Mouse (Mus musculus) limb, embryonic 11.5 days (tissue): Measurements from ENCODE around the gene Rfxank. TPM values are rescaled to one million over a fixed set of nuclear protein-coding genes. Genes with fewer than 3 reads are reported as not detected.

Experiments
- ATAC-seq: fragments of 200-750 bp; cut with Nextera tagmentation; 2 replicates; pipeline ENCODE4 v1.8.0; 2017; ENCODE audit warnings: low read depth; ENCODE audit not compliant: insufficient number of reproducible peaks, low FRiP score, low TSS enrichment
- DNase-seq: peaks from one replicate; pipeline ENCODE4 v3.0.0-alpha.2; 2015; ENCODE audit warnings: low spot score
- H3K27ac ChIP-seq: fragments of 300-500 bp; sonication (generic); replicated peaks from 2 replicates; pipeline ENCODE4 v1.5.1; 2014; ENCODE audit warnings: low read depth, mild to moderate bottlenecking, low read length
- H3K27me3 ChIP-seq: fragments of 300-500 bp; sonication (generic); 2 replicates; pipeline ENCODE4 v1.6.1; 2014; ENCODE audit warnings: mild to moderate bottlenecking, low read length, mixed read lengths; ENCODE audit not compliant: control insufficient read depth, insufficient read depth
- H3K36me3 ChIP-seq: fragments of 300-500 bp; sonication (generic); 2 replicates; pipeline ENCODE4 v1.6.1; 2014; ENCODE audit warnings: mild to moderate bottlenecking, low read length, moderate library complexity, mixed read lengths; ENCODE audit not compliant: control insufficient read depth, insufficient read depth
- H3K4me1 ChIP-seq: fragments of 300-500 bp; sonication (generic); 2 replicates; pipeline ENCODE4 v1.6.1; 2014; ENCODE audit warnings: low read length, mixed read lengths; ENCODE audit not compliant: control insufficient read depth, insufficient read depth
- H3K4me2 ChIP-seq: fragments of 300-500 bp; sonication (generic); 2 replicates; pipeline ENCODE4 v1.6.1; 2014; ENCODE audit warnings: low read depth, mild to moderate bottlenecking, moderate library complexity; ENCODE audit not compliant: severe bottlenecking
- H3K4me3 ChIP-seq: fragments of 300-500 bp; sonication (generic); 2 replicates; pipeline ENCODE4 v1.5.1; 2014; ENCODE audit warnings: low read depth, low read length
- H3K9ac ChIP-seq: fragments of 300-500 bp; sonication (generic); 2 replicates; pipeline ENCODE4 v1.6.1; 2014; ENCODE audit warnings: mild to moderate bottlenecking, low read length
- H3K9me3 ChIP-seq: fragments of 300-500 bp; sonication (generic); 2 replicates; pipeline ENCODE4 v1.6.1; 2016; ENCODE audit warnings: low read length; ENCODE audit not compliant: control insufficient read depth
- WGBS: fragments of 180-500 bp; shearing (Covaris S2); extraction: QIAGEN DNeasy Blood & Tissue Kit; methylation state at CpG from one replicate; pipeline ENCODE4 v1.1.7; 2014; 5-methylcytosine and 5-hydroxymethylcytosine counted together
- polyA plus RNA-seq: library from polyadenylated mRNA; unstranded; fragments of >200 nt; fragmentation: Nextera tagmentation; extraction: Ambion mirVana; gene quantifications from 2 replicates; pipeline ENCODE4 v1.2.1, GENCODE M21; 2014

The Rfxank gene
- 20.0 and 21.3 TPM in 2 replicates for polyA plus RNA-seq

DNA sequence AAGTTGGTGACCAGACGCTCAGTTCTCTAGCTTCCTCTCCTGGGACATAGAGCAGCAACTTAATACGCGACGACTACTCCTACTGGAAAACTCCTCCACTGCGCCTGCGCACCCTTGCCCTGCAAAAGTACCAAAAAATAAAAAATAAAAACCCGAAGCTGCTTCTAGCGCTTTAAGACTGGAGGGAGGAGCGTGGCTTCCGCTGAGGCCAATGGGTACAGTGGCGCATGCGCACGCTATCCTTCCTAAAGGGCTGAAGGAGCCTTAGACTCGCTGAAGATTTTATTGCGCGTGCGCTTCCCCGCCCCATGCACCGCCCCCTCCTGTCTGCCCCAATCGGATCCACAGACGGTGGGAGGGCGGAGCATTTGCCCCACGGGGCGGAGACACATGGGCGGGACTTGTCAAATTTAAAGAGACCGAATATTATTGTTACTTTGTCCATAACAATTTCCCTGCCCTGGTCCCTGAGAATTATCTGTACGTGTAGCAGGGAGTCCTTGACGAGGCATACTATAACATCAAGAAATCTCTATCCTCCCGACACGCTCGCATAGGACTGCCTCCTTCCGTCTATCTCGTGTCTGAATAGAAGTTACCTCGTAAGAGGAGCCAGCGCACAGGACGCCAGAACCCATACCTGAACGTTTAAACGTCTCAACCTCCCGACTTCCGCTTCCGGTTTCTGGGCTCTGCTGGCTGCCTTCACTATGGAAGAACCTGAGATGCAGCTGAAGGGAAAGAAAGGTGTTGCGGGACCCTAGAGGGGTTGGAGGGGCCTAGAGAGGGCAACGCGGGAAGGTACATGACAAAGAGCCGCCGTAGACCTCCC, at the start of gene Rfxank, which contains the start of the genes Borcs8 and Mef2b:
Gene Rfxank, minus strand, starts transcription at position 129 of the 832 bp plus-strand sequence.
Gene Borcs8, plus strand, starts transcription at position 474 of the 832 bp plus-strand sequence.
Gene Mef2b, plus strand, starts transcription at position 686 of the 832 bp plus-strand sequence.
- Histone ChIP-seq H3K27me3 (no peaks in the 10 kb centered on the region), H3K4me1 (peaks cover 13% of the 10 kb centered on the region), H3K4me3 (peak within 1 kb of the TSS; percentile 75), H3K4me2 (peak within 1 kb of the TSS; percentile 79), H3K9ac (peak within 1 kb of the TSS; percentile 82), H3K9me3 (no peaks in the 10 kb centered on the region), H3K27ac (peak within 1 kb of the TSS; percentile 71; the same call in 1 of the 2 replicates), H3K36me3 (peaks cover 5% of the 10 kb centered on the region)
- WGBS, result under 1% methylated on average over 46 of the region's 46 CpGs
- DNase-seq (peak; percentile 99), ATAC-seq (peak; percentile 95)

DNA sequence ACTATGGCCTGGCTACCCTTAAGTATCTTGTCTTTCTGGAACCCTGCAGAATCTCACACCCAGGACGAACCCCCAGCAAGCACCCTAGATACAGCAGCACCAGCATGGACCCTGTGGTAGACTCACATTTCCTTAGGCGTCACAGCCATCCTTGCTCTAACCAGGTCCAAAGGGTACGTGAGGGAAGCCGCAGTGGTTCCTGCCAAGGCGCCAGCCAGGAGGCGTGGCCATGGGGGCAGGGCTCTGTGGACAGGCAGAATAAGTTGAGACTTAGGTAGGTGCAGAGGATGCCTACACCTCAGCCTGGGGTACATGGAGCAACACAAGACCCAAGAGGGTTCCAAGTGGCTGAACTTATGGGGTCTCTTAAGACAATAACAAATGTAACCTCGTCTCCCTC, 49.8 kb upstream of the Rfxank start:
- peaks cover 4% of the 10 kb centered on the region for H3K4me1 ChIP-seq
- no peaks in the 10 kb centered on the region for H3K36me3 ChIP-seq
- no peak for DNase-seq
- no peak overlapping the region for H3K4me3 ChIP-seq
- no peak for ATAC-seq
- no peak overlapping the region for H3K9ac ChIP-seq
- H3K27me3 ChIP-seq, result no peaks in the 10 kb centered on the region
- H3K27ac ChIP-seq, result no peak overlapping the region
- no peaks in the 10 kb centered on the region for H3K9me3 ChIP-seq
- no peak overlapping the region for H3K4me2 ChIP-seq
- WGBS, result 66% methylated on average over 7 of the region's 7 CpGs

DNA sequence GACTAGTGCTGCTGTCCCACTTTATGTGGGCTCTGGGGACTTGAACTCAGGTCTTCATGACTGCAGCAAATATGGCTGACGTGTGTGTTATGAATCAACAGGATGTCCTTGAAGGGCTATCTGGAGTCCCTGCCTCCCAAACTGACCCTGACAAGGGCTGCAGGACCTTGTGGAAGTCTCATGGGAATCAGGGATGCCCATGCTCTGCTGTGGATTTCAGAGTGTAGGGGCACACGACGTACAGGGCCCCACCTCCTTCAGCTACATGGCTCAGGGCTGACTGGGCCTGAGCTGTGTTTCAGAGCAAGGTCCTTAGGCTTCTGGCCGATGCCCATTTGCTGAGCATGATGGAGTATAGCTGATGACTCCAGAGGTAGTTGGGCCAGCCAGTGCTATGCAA, 44.2 kb upstream of the Rfxank start:
- Histone ChIP-seq H3K36me3 (peaks cover 12% of the 10 kb centered on the region), H3K4me1 (peaks cover 3% of the 10 kb centered on the region; the same call in 1 of the 2 replicates), H3K9ac (no peak overlapping the region), H3K4me2 (no peak overlapping the region), H3K9me3 (no peaks in the 10 kb centered on the region), H3K27me3 (no peaks in the 10 kb centered on the region), H3K27ac (no peak overlapping the region), H3K4me3 (no peak overlapping the region)
- no peak for ATAC-seq
- 86% methylated on average over 4 of the region's 4 CpGs for WGBS
- DNase-seq, result no peak

DNA sequence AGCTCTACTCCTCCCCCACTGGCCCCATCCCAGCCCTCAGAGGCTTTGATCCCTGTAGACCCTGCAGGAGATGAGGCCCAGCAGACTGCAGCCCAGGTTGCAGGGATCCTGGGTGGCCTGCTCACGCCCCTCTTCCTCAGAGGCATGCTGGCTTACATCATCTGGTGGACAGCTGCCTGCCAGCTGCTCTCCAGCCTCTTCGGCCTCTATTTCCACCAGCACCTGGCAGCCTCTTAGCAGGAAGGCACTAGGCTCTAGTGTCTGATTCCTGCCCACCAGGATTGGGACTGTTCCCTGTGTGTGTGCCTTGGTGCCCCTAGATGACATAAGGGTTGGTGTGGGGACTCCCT, 42.9 kb upstream of the Rfxank start:
- peaks cover 12% of the 10 kb centered on the region for H3K36me3 ChIP-seq
- ATAC-seq, result peak; percentile 41; the same call in 1 of the 2 replicates

DNA sequence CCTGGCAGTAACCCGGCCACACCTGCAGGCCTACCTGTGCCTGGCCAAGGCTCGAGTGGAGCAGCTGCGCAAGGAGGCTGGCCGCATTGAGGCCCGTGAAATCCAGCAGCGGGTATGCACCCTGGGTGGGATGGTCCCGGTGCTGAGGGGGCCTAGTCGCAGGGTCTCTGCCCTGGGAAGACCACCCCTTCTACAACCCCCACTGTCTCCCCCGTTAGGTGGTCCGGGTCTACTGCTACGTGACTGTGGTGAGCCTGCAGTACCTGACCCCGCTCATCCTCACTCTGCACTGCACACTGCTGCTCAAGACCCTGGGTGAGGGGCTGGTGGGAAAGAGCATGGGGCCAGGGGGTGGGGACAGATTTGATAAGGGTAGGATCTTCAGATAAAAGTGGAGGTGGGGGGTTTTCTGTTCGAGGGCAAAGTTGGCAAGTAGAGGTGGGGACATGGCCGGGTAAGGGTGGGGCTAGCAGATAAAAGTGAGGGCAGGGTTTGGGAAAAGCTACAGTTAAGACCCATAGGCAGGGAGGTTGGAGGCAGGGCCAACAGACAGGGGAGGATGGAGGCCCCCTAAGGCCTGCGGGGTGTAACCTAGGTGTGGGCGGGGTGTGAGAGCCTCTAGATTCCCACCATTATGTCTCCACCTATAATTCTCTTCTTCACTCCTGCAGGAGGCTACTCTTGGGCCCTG, 42.4 kb upstream of the Rfxank start:
- DNase-seq, result no peak

More for the DNA sequence above, 42.9 kb upstream of the Rfxank start:
- Histone ChIP-seq H3K4me3 (no peak overlapping the region), H3K27me3 (no peaks in the 10 kb centered on the region), H3K9ac (no peak overlapping the region), H3K27ac (no peak overlapping the region), H3K9me3 (no peaks in the 10 kb centered on the region), H3K4me1 (peaks cover 3% of the 10 kb centered on the region; the same call in 1 of the 2 replicates), H3K4me2 (no peak overlapping the region)
- 24% methylated on average over 2 of the region's 2 CpGs for WGBS
- peak; percentile 37 for DNase-seq

DNA sequence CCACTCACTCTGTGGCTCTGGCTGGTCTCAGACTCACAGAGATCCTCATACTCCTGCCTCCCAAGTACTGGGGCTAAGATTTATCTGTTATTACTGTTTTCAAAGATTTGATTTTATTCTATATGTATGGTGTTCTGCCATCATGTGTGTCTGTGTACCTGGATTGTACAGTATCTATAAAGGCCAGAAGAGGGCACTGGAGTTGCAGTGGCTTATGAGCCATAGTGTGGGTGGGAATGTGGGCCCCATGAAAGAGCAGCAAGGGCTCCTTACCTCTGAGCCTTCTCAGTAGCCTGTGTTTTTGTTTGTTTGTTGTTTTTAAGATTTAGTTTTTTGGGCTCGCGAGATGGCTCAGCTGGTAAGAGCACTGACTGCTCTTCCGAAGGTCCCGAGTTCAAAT, 40.1 kb upstream of the Rfxank start:
- no peak for ATAC-seq
- H3K4me2 ChIP-seq, result no peak overlapping the region
- H3K36me3 ChIP-seq, result peaks cover 14% of the 10 kb centered on the region
- no peak overlapping the region for H3K4me3 ChIP-seq
- no peaks in the 10 kb centered on the region for H3K9me3 ChIP-seq
- no peak overlapping the region for H3K9ac ChIP-seq
- DNase-seq, result no peak
- 93% methylated on average over 4 of the region's 4 CpGs for WGBS
- peaks cover 3% of the 10 kb centered on the region; the same call in 1 of the 2 replicates for H3K4me1 ChIP-seq
- no peak overlapping the region for H3K27ac ChIP-seq
- H3K27me3 ChIP-seq, result no peaks in the 10 kb centered on the region

More for the DNA sequence above, 42.4 kb upstream of the Rfxank start:
- Histone ChIP-seq H3K9ac (no peak overlapping the region), H3K4me3 (no peak overlapping the region), H3K36me3 (peaks cover 14% of the 10 kb centered on the region), H3K9me3 (no peaks in the 10 kb centered on the region), H3K4me2 (no peak overlapping the region), H3K27ac (no peak overlapping the region), H3K4me1 (peaks cover 3% of the 10 kb centered on the region; the same call in 1 of the 2 replicates), H3K27me3 (no peaks in the 10 kb centered on the region)
- peak; percentile 8; the same call in 1 of the 2 replicates for ATAC-seq
- 50% methylated on average over 16 of the region's 16 CpGs for WGBS

DNA sequence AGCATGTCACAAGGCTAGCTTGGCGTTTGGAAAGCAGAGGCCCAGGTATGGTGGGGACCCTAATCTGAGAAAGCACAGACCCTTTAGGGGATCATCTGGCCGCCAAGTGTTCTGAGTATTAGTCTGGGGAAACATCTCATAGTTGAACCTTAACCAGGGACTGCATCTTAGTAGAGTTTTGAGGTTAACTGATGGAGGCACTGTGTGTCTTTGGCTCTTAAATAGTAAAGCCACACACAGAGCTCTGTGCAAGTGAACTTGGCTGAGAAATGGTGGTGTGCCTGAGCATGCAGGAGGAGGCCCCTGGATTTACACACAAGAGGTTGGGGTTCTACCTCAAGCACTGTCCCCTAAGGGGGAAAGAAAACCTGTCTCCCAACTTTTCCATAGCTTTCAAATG, 39.3 kb upstream of the Rfxank start:
- Histone ChIP-seq H3K9ac (no peak overlapping the region), H3K4me1 (peaks cover 3% of the 10 kb centered on the region; the same call in 1 of the 2 replicates), H3K27ac (no peak overlapping the region), H3K4me2 (no peak overlapping the region), H3K27me3 (no peaks in the 10 kb centered on the region), H3K4me3 (no peak overlapping the region), H3K9me3 (no peaks in the 10 kb centered on the region), H3K36me3 (peaks cover 14% of the 10 kb centered on the region)
- 81% methylated on average over 2 of the region's 2 CpGs for WGBS
- ATAC-seq, result no peak
- DNase-seq, result no peak

DNA sequence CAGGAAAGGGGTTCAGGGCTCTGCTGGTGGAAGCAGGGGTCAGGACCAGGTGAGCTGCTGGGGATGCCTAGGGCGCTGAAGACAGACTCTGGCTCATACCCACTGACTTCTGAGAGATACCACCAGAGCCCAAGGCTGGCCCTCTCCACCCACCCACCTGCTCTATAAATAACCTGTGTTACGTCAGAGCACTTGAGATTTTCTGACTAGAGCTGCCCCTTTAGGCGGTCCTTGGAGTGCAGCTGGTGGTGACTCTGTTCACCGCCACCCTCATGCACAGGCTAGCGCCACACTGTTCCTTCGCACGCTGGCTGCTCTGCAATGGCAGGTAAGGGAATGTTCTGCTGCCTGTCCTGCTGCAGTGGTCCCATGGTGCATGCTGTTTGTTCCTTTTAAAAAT, 35.1 kb upstream of the Rfxank start:
- DNase-seq (no peak), ATAC-seq (no peak)
- no peak overlapping the region for H3K4me2 ChIP-seq
- no peaks in the 10 kb centered on the region for H3K4me1 ChIP-seq
- no peak overlapping the region for H3K9ac ChIP-seq
- no peaks in the 10 kb centered on the region for H3K9me3 ChIP-seq
- 96% methylated on average over 7 of the region's 7 CpGs for WGBS
- peaks cover 2% of the 10 kb centered on the region; the same call in 1 of the 2 replicates for H3K36me3 ChIP-seq
- no peak overlapping the region for H3K27ac ChIP-seq
- H3K27me3 ChIP-seq, result no peaks in the 10 kb centered on the region
- H3K4me3 ChIP-seq, result no peak overlapping the region
